Mouse (Mus musculus): ENCODE results near the gene Oxsm. TPM values are rescaled to one million over a fixed set of nuclear protein-coding genes. Genes with fewer than 3 reads are reported as not detected.

Gene Oxsm
- polyA plus RNA-seq, 1 experiment from 2014 or later = 1.1 TPM

Other genes starting within 250 kb of the Oxsm start
- gene Ngly1, start 528 bp downstream of the Oxsm start, polyA plus RNA-seq (2015; fragmentation: Nextera tagmentation; extraction: Ambion mirVana) = 26.3 and 27.0 TPM in 2 replicates
- gene Top2b, start 115.4 kb upstream of the Oxsm start, polyA plus RNA-seq (2015; fragmentation: Nextera tagmentation; extraction: Ambion mirVana) = 99.5 and 101 TPM in 2 replicates

Measured in hindbrain, embryonic 13.5 days (tissue).